Mouse (Mus musculus): Measurements from ENCODE around the gene Dennd2c. TPM values are rescaled to one million over a fixed set of nuclear protein-coding genes. Genes with fewer than 3 reads are reported as not detected.

The Dennd2c gene
- total RNA-seq (2017) = 3.9 and 4.1 TPM in 2 replicates

GRCm38 (mm10) chr3:103102454-103103390 is at the start of gene Dennd2c:
Gene Dennd2c (plus strand): TSS chr3:103102604.
- peak; percentile 92 for ATAC-seq (replicated peaks; ENCODE audit: low read depth, poor library complexity, severe bottlenecking)

- no peak for ATAC-seq (replicated peaks; ENCODE audit: low read depth, poor library complexity, severe bottlenecking)
These were observed 46.3 kb upstream of the Dennd2c start for GRCm38 (mm10) chr3:103056016-103056595.

GRCm38 (mm10) chr3:103057752-103058151 is 44.7 kb upstream of the Dennd2c start:
- ATAC-seq (replicated peaks; ENCODE audit: low read depth, poor library complexity, severe bottlenecking) = peak; percentile 9

- peak; percentile 98 for ATAC-seq (replicated peaks; ENCODE audit: low read depth, poor library complexity, severe bottlenecking)
These were observed 43.9 kb upstream of the Dennd2c start, which contains the start of gene Nras for GRCm38 (mm10) chr3:103058207-103059157. Gene Nras (plus strand): TSS chr3:103058285.

- ATAC-seq (replicated peaks; ENCODE audit: low read depth, poor library complexity, severe bottlenecking) = no peak
These were observed 35.5 kb upstream of the Dennd2c start for GRCm38 (mm10) chr3:103066927-103067326.

- no peak for ATAC-seq (replicated peaks; ENCODE audit: low read depth, poor library complexity, severe bottlenecking)
These were observed 33.4 kb upstream of the Dennd2c start for GRCm38 (mm10) chr3:103068971-103069370.

GRCm38 (mm10) chr3:103073771-103074170 is 28.6 kb upstream of the Dennd2c start, which contains the start of gene Ampd1:
Gene Ampd1 (plus strand): TSS chr3:103074014.
- no peak for ATAC-seq (replicated peaks; ENCODE audit: low read depth, poor library complexity, severe bottlenecking)

- ATAC-seq (replicated peaks; ENCODE audit: low read depth, poor library complexity, severe bottlenecking) = no peak
These were observed 26.5 kb upstream of the Dennd2c start for GRCm38 (mm10) chr3:103075871-103076270.

GRCm38 (mm10) chr3:103076476-103076875 is 25.9 kb upstream of the Dennd2c start:
- ATAC-seq (replicated peaks; ENCODE audit: low read depth, poor library complexity, severe bottlenecking) = no peak

- no peak for ATAC-seq (replicated peaks; ENCODE audit: low read depth, poor library complexity, severe bottlenecking)
These were observed 23.1 kb upstream of the Dennd2c start for GRCm38 (mm10) chr3:103079301-103079700.

- no peak for ATAC-seq (replicated peaks; ENCODE audit: low read depth, poor library complexity, severe bottlenecking)
These were observed 21.4 kb upstream of the Dennd2c start for GRCm38 (mm10) chr3:103081051-103081450.

GRCm38 (mm10) chr3:103081861-103082453 is 20.4 kb upstream of the Dennd2c start:
- ATAC-seq (replicated peaks; ENCODE audit: low read depth, poor library complexity, severe bottlenecking) = no peak

- ATAC-seq (replicated peaks; ENCODE audit: low read depth, poor library complexity, severe bottlenecking) = no peak
These were observed 19.6 kb upstream of the Dennd2c start for GRCm38 (mm10) chr3:103082761-103083160.

- no peak for ATAC-seq (replicated peaks; ENCODE audit: low read depth, poor library complexity, severe bottlenecking)
These were observed 16.4 kb upstream of the Dennd2c start for GRCm38 (mm10) chr3:103085986-103086385.

GRCm38 (mm10) chr3:103091753-103092152 is 10.7 kb upstream of the Dennd2c start:
- no peak for ATAC-seq (replicated peaks; ENCODE audit: low read depth, poor library complexity, severe bottlenecking)

- no peak for ATAC-seq (replicated peaks; ENCODE audit: low read depth, poor library complexity, severe bottlenecking)
These were observed 3.7 kb upstream of the Dennd2c start for GRCm38 (mm10) chr3:103098662-103099061.

- ATAC-seq (replicated peaks; ENCODE audit: low read depth, poor library complexity, severe bottlenecking) = no peak
These were observed 2.7 kb upstream of the Dennd2c start for GRCm38 (mm10) chr3:103099667-103100066.

- ATAC-seq (replicated peaks; ENCODE audit: low read depth, poor library complexity, severe bottlenecking) = no peak
These were observed 1.7 kb upstream of the Dennd2c start for GRCm38 (mm10) chr3:103100735-103101134.

- ATAC-seq (replicated peaks; ENCODE audit: low read depth, poor library complexity, severe bottlenecking) = no peak
These were observed 1.2 kb upstream of the Dennd2c start for GRCm38 (mm10) chr3:103101194-103101593.

GRCm38 (mm10) chr3:103101909-103102308 is 495 bp upstream of the Dennd2c start:
- ATAC-seq (replicated peaks; ENCODE audit: low read depth, poor library complexity, severe bottlenecking) = 0 out of 2 replicates have a peak, but pooled peaks have one; percentile 0
